Mouse (Mus musculus) gonadal fat pad, adult 2 months (tissue): ENCODE measurements around the gene Ergic1. TPM values are rescaled to one million over a fixed set of nuclear protein-coding genes. Genes with fewer than 3 reads are reported as not detected.

ENCODE experiments used
- DNase-seq: peaks from one replicate; pipeline ENCODE4 v3.0.0-alpha.2; 2012; ENCODE audit warnings: low read depth
- polyA plus RNA-seq: library from polyadenylated mRNA; depleted of rRNA; stranded (reverse); fragments of >200 nt; gene quantifications from 2 replicates; pipeline ENCODE4 v1.2.3, GENCODE M21; 2012

The Ergic1 gene
- polyA plus RNA-seq, 1 experiment, result 337 TPM

GRCm38 (mm10) chr17:26574701-26575100, 13.4 kb downstream of the Ergic1 start:
- DNase-seq, result no peak

GRCm38 (mm10) chr17:26575786-26576690, 14.7 kb downstream of the Ergic1 start:
- no peak for DNase-seq

GRCm38 (mm10) chr17:26576833-26577232, 15.5 kb downstream of the Ergic1 start:
- DNase-seq, result no peak

GRCm38 (mm10) chr17:26577309-26577708, 16.0 kb downstream of the Ergic1 start:
- DNase-seq, result no peak

- no peak for DNase-seq
Observed at GRCm38 (mm10) chr17:26578162-26578561, 16.9 kb downstream of the Ergic1 start.

- no peak for DNase-seq
Observed at GRCm38 (mm10) chr17:26578771-26579170, 17.5 kb downstream of the Ergic1 start.

- DNase-seq, result no peak
Observed at GRCm38 (mm10) chr17:26579396-26579795, 18.1 kb downstream of the Ergic1 start.

- no peak for DNase-seq
Observed at GRCm38 (mm10) chr17:26580873-26581401, 19.6 kb downstream of the Ergic1 start.

GRCm38 (mm10) chr17:26582297-26582696, 21.0 kb downstream of the Ergic1 start:
- no peak for DNase-seq

GRCm38 (mm10) chr17:26583056-26583455, 21.8 kb downstream of the Ergic1 start:
- DNase-seq, result no peak

- no peak for DNase-seq
Observed at GRCm38 (mm10) chr17:26583606-26584005, 22.3 kb downstream of the Ergic1 start.

GRCm38 (mm10) chr17:26584063-26584462, 22.8 kb downstream of the Ergic1 start:
- no peak for DNase-seq

GRCm38 (mm10) chr17:26584558-26585136, 23.4 kb downstream of the Ergic1 start:
- DNase-seq, result no peak

GRCm38 (mm10) chr17:26587961-26588487, 26.7 kb downstream of the Ergic1 start:
- no peak for DNase-seq

GRCm38 (mm10) chr17:26592510-26592909, 31.2 kb downstream of the Ergic1 start:
- peak; percentile 60 for DNase-seq

- DNase-seq, result no peak
Observed at GRCm38 (mm10) chr17:26593199-26593598, 31.9 kb downstream of the Ergic1 start.

GRCm38 (mm10) chr17:26594171-26594570, 32.9 kb downstream of the Ergic1 start:
- no peak for DNase-seq

GRCm38 (mm10) chr17:26594958-26595357, 33.7 kb downstream of the Ergic1 start:
- no peak for DNase-seq

GRCm38 (mm10) chr17:26595448-26596167, 34.3 kb downstream of the Ergic1 start:
- DNase-seq, result no peak

GRCm38 (mm10) chr17:26596168-26596658, 34.9 kb downstream of the Ergic1 start:
- no peak for DNase-seq

- DNase-seq, result no peak
Observed at GRCm38 (mm10) chr17:26596856-26597481, 35.7 kb downstream of the Ergic1 start.
